Mouse (Mus musculus): ENCODE measurements around the gene Cdc40.

DNA sequence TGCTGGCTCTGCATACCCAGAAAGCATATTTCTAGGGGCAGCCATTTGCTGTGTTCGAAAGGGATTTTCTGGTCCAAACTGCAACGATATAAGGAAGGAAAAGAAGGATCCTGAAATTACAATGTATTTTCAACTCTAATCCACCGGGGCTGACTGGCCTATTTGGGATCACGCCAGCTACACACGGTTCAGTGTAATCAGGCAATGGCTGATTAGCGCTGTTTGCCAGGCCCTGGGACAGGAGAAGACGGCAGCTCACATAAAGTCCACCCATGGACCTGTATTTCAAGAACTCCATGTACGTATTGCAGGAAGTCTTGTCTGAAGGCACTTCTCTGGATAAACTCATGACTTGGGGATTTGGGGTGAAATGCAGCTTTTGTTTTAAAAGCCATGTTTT lies 25.5 kb downstream of the Cdc40 start:
- TF ChIP-seq CTCF (IDR thresholded peaks at IDR 0.05; ENCODE audit: extremely low read depth, insufficient read length, insufficient replicate concordance, low read depth, low read length) = no peak
- TF ChIP-seq POLR2A (IDR thresholded peaks at IDR 0.05; ENCODE audit: low read depth, low read length) = no peak
